Mouse (Mus musculus) heart, postnatal 0 days (tissue): Measurements from ENCODE around the gene Ptgis. TPM values are rescaled to one million over a fixed set of nuclear protein-coding genes. Genes with fewer than 3 reads are reported as not detected.
A peak's percentile ranks its signal among the peaks of the same experiment; 100 is the strongest.

Experiments
- ATAC-seq: fragments of 200-750 bp; cut with Nextera tagmentation; 2 replicates; pipeline ENCODE4 v1.8.0; 2017; ENCODE audit warnings: low read depth, moderate number of reproducible peaks, moderate library complexity; ENCODE audit not compliant: insufficient read depth
- DNase-seq: peaks from one replicate; pipeline ENCODE4 v3.0.0-alpha.2; 2016; ENCODE audit warnings: low spot score
- H3K27ac ChIP-seq: fragments of 300-500 bp; sonication (generic); 2 replicates; pipeline ENCODE4 v1.5.1; 2014; ENCODE audit warnings: low read depth, mild to moderate bottlenecking
- H3K27me3 ChIP-seq: fragments of 300-500 bp; sonication (generic); 2 replicates; pipeline ENCODE4 v1.6.1; 2014; ENCODE audit warnings: low read length, mixed read lengths; ENCODE audit not compliant: control insufficient read depth, insufficient read depth
- H3K36me3 ChIP-seq: fragments of 300-500 bp; sonication (generic); replicated peaks from 2 replicates; pipeline ENCODE4 v1.6.1; 2014; ENCODE audit warnings: low read length, mixed read lengths; ENCODE audit not compliant: control insufficient read depth, insufficient read depth
- H3K4me1 ChIP-seq: fragments of 300-500 bp; sonication (generic); 2 replicates; pipeline ENCODE4 v1.6.1; 2014; ENCODE audit warnings: antibody characterized with exemption; ENCODE audit not compliant: control insufficient read depth, insufficient read depth
- H3K4me2 ChIP-seq: fragments of 300-500 bp; sonication (generic); 2 replicates; pipeline ENCODE4 v1.6.1; 2014; ENCODE audit warnings: low read depth, mild to moderate bottlenecking, low read length, moderate library complexity
- H3K4me3 ChIP-seq: fragments of 300-500 bp; sonication (generic); 2 replicates; pipeline ENCODE4 v1.5.1; 2014; ENCODE audit warnings: low read depth, low read length
- H3K9ac ChIP-seq: fragments of 300-500 bp; sonication (generic); replicated peaks from 2 replicates; pipeline ENCODE4 v1.6.1; 2014; ENCODE audit warnings: low read depth, low read length, mixed read lengths
- H3K9me3 ChIP-seq: fragments of 300-500 bp; sonication (generic); replicated peaks from 2 replicates; pipeline ENCODE4 v1.6.1; 2016; ENCODE audit warnings: low read length; ENCODE audit not compliant: control insufficient read depth
- CTCF ChIP-seq: IDR thresholded peaks from 2 replicates; pipeline ENCODE4 v1.5.1; 2016; ENCODE audit warnings: antibody characterized with exemption, control low read depth, low read depth
- EP300 ChIP-seq: IDR thresholded peaks from 2 replicates; pipeline ENCODE4 v1.6.1; 2016; ENCODE audit warnings: antibody characterized with exemption, low read depth
- WGBS: fragments of 180-500 bp; shearing (Covaris S2); extraction: QIAGEN DNeasy Blood & Tissue Kit; methylation state at CpG from one replicate; pipeline ENCODE4 v1.1.7; 2014; 5-methylcytosine and 5-hydroxymethylcytosine counted together
- polyA plus RNA-seq: library from polyadenylated mRNA; unstranded; fragments of >200 nt; fragmentation: Nextera tagmentation; extraction: Ambion mirVana; gene quantifications from 2 replicates; pipeline ENCODE4 v1.2.1, GENCODE M21; 2015
- total RNA-seq: library from RNA; depleted of rRNA; stranded (reverse); fragments of >200 nt; gene quantifications from 2 replicates; pipeline ENCODE4 v1.2.3, GENCODE M21; 2014; ENCODE audit warnings: low replicate concordance

Gene Ptgis
- total and polyA plus RNA-seq, 2 experiments from 2014 or later, result 22.6 to 60.0 TPM

GRCm38 (mm10) chr2:167237224-167237623 is 3.2 kb downstream of the Ptgis start:
- WGBS, result 75% methylated on average over 9 of the region's 9 CpGs
- no peak overlapping the region for H3K4me2 ChIP-seq
- H3K4me3 ChIP-seq, result no peak overlapping the region
- 0 out of 2 replicates have a peak overlapping the region, but pooled peaks have one; percentile 19 for H3K27ac ChIP-seq
- H3K9me3 ChIP-seq, result no peaks in the 10 kb centered on the region
- H3K4me1 ChIP-seq, result 0 out of 2 replicates have a peak, but pooled peaks cover 1% of the 10 kb centered on the region
- no peak overlapping the region for H3K9ac ChIP-seq
- DNase-seq (no peak), ATAC-seq (no peak)
- H3K36me3 ChIP-seq, result no peaks in the 10 kb centered on the region
- H3K27me3 ChIP-seq, result peaks cover 23% of the 10 kb centered on the region
- TF ChIP-seq CTCF (no peak), EP300 (no peak)

- Histone ChIP-seq H3K9ac (no peak overlapping the region), H3K27ac (peak overlapping the region; percentile 72), H3K4me3 (no peak overlapping the region), H3K9me3 (no peaks in the 10 kb centered on the region), H3K27me3 (peaks cover 23% of the 10 kb centered on the region), H3K4me2 (no peak overlapping the region), H3K4me1 (0 out of 2 replicates have a peak, but pooled peaks cover 6% of the 10 kb centered on the region), H3K36me3 (no peaks in the 10 kb centered on the region)
- 90% methylated on average over 4 of the region's 4 CpGs for WGBS
- TF ChIP-seq EP300 (no peak), CTCF (no peak)
- no peak for DNase-seq
- ATAC-seq, result no peak
Measured at GRCm38 (mm10) chr2:167236174-167236573, 4.2 kb downstream of the Ptgis start.

GRCm38 (mm10) chr2:167235338-167236018 is 4.9 kb downstream of the Ptgis start:
- Histone ChIP-seq H3K9me3 (no peaks in the 10 kb centered on the region), H3K9ac (no peak overlapping the region), H3K27ac (peak overlapping the region; percentile 72), H3K4me2 (no peak overlapping the region), H3K4me3 (no peak overlapping the region), H3K4me1 (0 out of 2 replicates have a peak, but pooled peaks cover 9% of the 10 kb centered on the region), H3K27me3 (peaks cover 21% of the 10 kb centered on the region), H3K36me3 (no peaks in the 10 kb centered on the region)
- TF ChIP-seq EP300 (0 out of 2 replicates have a peak, but pooled peaks have one; percentile 40), CTCF (no peak)
- 41% methylated on average over 17 of the region's 17 CpGs for WGBS
- peak; percentile 63 for ATAC-seq
- peak; percentile 74 for DNase-seq

- ATAC-seq, result no peak
Measured at GRCm38 (mm10) chr2:167233771-167234170, 6.6 kb downstream of the Ptgis start.

GRCm38 (mm10) chr2:167233009-167233335 is 7.4 kb downstream of the Ptgis start:
- peak overlapping the region; percentile 33; the same call in 1 of the 2 replicates for H3K27ac ChIP-seq
- DNase-seq, result no peak
- H3K4me2 ChIP-seq, result no peak overlapping the region
- no peaks in the 10 kb centered on the region for H3K9me3 ChIP-seq
- no peak for TF ChIP-seq EP300
- no peak for TF ChIP-seq CTCF
- H3K9ac ChIP-seq, result no peak overlapping the region
- no peak overlapping the region for H3K4me3 ChIP-seq
- ATAC-seq, result no peak
- 73% methylated on average over 5 of the region's 5 CpGs for WGBS
- H3K27me3 ChIP-seq, result no peaks in the 10 kb centered on the region
- H3K4me1 ChIP-seq, result 0 out of 2 replicates have a peak, but pooled peaks cover 9% of the 10 kb centered on the region
- no peaks in the 10 kb centered on the region for H3K36me3 ChIP-seq

More at GRCm38 (mm10) chr2:167233771-167234170, 6.6 kb downstream of the Ptgis start:
- Histone ChIP-seq H3K27me3 (peaks cover 4% of the 10 kb centered on the region; the same call in 1 of the 2 replicates), H3K4me2 (no peak overlapping the region), H3K4me3 (no peak overlapping the region), H3K4me1 (0 out of 2 replicates have a peak, but pooled peaks cover 9% of the 10 kb centered on the region), H3K9ac (no peak overlapping the region), H3K27ac (no peak overlapping the region), H3K36me3 (no peaks in the 10 kb centered on the region), H3K9me3 (no peaks in the 10 kb centered on the region)
- no peak for DNase-seq
- 75% methylated on average over 14 of the region's 14 CpGs for WGBS
- no peak for TF ChIP-seq EP300
- TF ChIP-seq CTCF, result no peak
